ENCODE assay signal across 15 mouse cellular contexts in the genomic region with DNA sequence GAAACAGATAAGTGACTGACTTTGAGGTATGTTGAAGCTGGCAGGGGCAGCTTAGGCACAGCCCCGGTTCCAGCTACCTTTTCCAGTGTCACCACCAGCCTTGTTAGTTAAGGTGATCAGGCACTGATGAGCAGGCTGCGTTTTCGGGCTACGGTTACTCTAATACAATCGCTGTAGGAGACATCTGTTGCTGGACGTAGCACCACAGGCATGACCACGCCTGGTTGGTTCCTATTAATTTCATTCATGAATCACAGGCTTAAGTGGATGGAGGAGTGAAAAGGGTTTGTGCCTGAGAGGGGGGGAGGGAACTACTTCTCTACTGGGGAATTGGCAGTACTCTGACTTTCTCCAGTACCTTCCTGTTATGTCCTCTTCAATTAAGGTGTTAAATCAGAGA.
"Had no signal": no experiment of that assay in that cellular context is flagged by ENCODE, and none has a peak within 500 bp of the region (broad histone marks: within the 10 kb centered on the region; RNA-seq: fewer than 3 reads in every experiment).

No protein-coding gene starts in this region.

- H3K9ac ChIP-seq: kidney, embryonic 15.5 days; limb, embryonic 15.5 days; liver, embryonic 12.5 days; lung, embryonic 14.5 days; midbrain, embryonic 12.5 days; neural tube, embryonic 12.5 days had no signal

- H3K9me3 ChIP-seq: kidney, embryonic 15.5 days; limb, embryonic 15.5 days; midbrain, embryonic 12.5 days; neural tube, embryonic 12.5 days had no signal

- H3K4me3 ChIP-seq: kidney, embryonic 15.5 days; left cerebral cortex, adult 2 months; limb, embryonic 15.5 days; liver, embryonic 12.5 days; megakaryocyte, embryonic 14.5 days; midbrain, embryonic 12.5 days; neural tube, embryonic 12.5 days had no signal

- H3K27me3 ChIP-seq: limb, embryonic 15.5 days; liver, embryonic 12.5 days; megakaryocyte, embryonic 14.5 days; midbrain, embryonic 12.5 days; neural tube, embryonic 12.5 days had no signal

- H3K27ac ChIP-seq: kidney, embryonic 15.5 days; left cerebral cortex, adult 2 months; limb, embryonic 15.5 days; liver, embryonic 12.5 days; midbrain, embryonic 12.5 days; neural tube, embryonic 12.5 days had no signal

- H3K4me2 ChIP-seq: kidney, embryonic 15.5 days; limb, embryonic 15.5 days; liver, embryonic 12.5 days; lung, embryonic 14.5 days; midbrain, embryonic 12.5 days; neural tube, embryonic 12.5 days had no signal

- H3K36me3 ChIP-seq: kidney, embryonic 15.5 days; limb, embryonic 15.5 days; liver, embryonic 12.5 days; midbrain, embryonic 12.5 days; neural tube, embryonic 12.5 days had no signal

- ATAC-seq: liver, embryonic 12.5 days had no signal

- DNase-seq: kidney, adult 2 months; kidney, postnatal 14 days; lung, embryonic 14.5 days; lung, postnatal 10 days; lung, postnatal 4 days; right cerebral cortex, adult 18-20 months; right cerebral cortex, postnatal 25 days; thymus, postnatal 4 days had no signal

- H3K4me1 ChIP-seq: kidney, embryonic 15.5 days; limb, embryonic 15.5 days; liver, embryonic 12.5 days; megakaryocyte, embryonic 14.5 days; neural tube, embryonic 12.5 days had no signal
